Mouse (Mus musculus) hindbrain, embryonic 11.5 days (tissue): Measurements from ENCODE around the gene Pom121. TPM values are rescaled to one million over a fixed set of nuclear protein-coding genes. Genes with fewer than 3 reads are reported as not detected.
A peak's percentile ranks its signal among the peaks of the same experiment; 100 is the strongest.
"Not testable (repeated sequence)": the region's sequence is repeated elsewhere in the genome, so short reads cannot be mapped to it uniquely, and the experiment has no call there.

ENCODE experiments used
- ATAC-seq: fragments of 200-750 bp; cut with Nextera tagmentation; 2 replicates; pipeline ENCODE4 v1.8.0; 2017; ENCODE audit warnings: mild to moderate bottlenecking, moderate TSS enrichment, moderate library complexity; ENCODE audit not compliant: low FRiP score
- DNase-seq: peaks from one replicate; pipeline ENCODE4 v3.0.0-alpha.2; 2015; ENCODE audit warnings: low spot score
- H3K27ac ChIP-seq: fragments of 300-500 bp; sonication (generic); 2 replicates; pipeline ENCODE4 v1.5.1; 2014; ENCODE audit warnings: mild to moderate bottlenecking, low read depth, low read length
- H3K27me3 ChIP-seq: fragments of 300-500 bp; sonication (generic); 2 replicates; pipeline ENCODE4 v1.6.1; 2014; ENCODE audit warnings: mild to moderate bottlenecking, low read length, moderate library complexity, mixed read lengths; ENCODE audit not compliant: control insufficient read depth, insufficient read depth
- H3K36me3 ChIP-seq: fragments of 300-500 bp; sonication (generic); 2 replicates; pipeline ENCODE4 v1.6.1; 2014; ENCODE audit warnings: mild to moderate bottlenecking, low read length, moderate library complexity, mixed read lengths; ENCODE audit not compliant: control insufficient read depth, insufficient read depth
- H3K4me1 ChIP-seq: fragments of 300-500 bp; sonication (generic); replicated peaks from 2 replicates; pipeline ENCODE4 v1.6.1; 2014; ENCODE audit warnings: low read length, mixed read lengths; ENCODE audit not compliant: control insufficient read depth, insufficient read depth
- H3K4me2 ChIP-seq: fragments of 300-500 bp; sonication (generic); replicated peaks from 2 replicates; pipeline ENCODE4 v1.6.1; 2014; ENCODE audit warnings: mild to moderate bottlenecking, low read depth, low read length
- H3K4me3 ChIP-seq: fragments of 300-500 bp; sonication (generic); 2 replicates; pipeline ENCODE4 v1.5.1; 2014; ENCODE audit warnings: low read depth, low read length
- H3K9ac ChIP-seq: fragments of 300-500 bp; sonication (generic); 2 replicates; pipeline ENCODE4 v1.6.1; 2014; ENCODE audit warnings: low read depth, low read length
- H3K9me3 ChIP-seq: fragments of 300-500 bp; sonication (generic); 2 replicates; pipeline ENCODE4 v1.6.1; 2016; ENCODE audit warnings: low read length; ENCODE audit not compliant: control insufficient read depth
- WGBS: fragments of 180-500 bp; shearing (Covaris S2); extraction: QIAGEN DNeasy Blood & Tissue Kit; methylation state at CpG from one replicate; pipeline ENCODE4 v1.1.7; 2014; 5-methylcytosine and 5-hydroxymethylcytosine counted together
- polyA plus RNA-seq: library from polyadenylated mRNA; unstranded; fragments of >200 nt; fragmentation: Nextera tagmentation; extraction: Ambion mirVana; gene quantifications from 2 replicates; pipeline ENCODE4 v1.2.1, GENCODE M21; 2014

The Pom121 gene
- polyA plus RNA-seq, 1 experiment from 2014 or later, result 19.9 TPM

DNA sequence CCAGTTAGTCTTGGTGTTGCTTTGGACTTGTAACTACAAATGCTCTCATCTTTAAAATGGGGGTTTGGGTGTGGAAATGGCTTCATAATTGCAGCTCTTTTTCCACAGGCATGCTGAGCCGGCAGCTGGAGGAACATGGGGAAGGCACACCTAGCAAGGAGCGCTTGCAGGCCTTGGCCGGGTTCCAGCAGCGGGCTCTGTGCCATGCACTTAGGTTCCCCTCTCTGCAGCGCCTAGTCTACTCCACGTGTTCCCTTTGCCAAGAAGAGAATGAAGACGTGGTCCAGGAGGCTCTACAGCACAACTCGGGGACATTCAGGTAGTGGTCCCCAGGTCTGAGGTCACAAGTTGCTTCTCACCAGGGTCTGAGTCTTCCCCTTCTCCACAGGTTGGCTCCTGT lies 19.2 kb downstream of the Pom121 start:
- H3K4me1 ChIP-seq, result peaks cover 5% of the 10 kb centered on the region; the same call in 1 of the 2 replicates
- H3K9me3 ChIP-seq, result no peaks in the 10 kb centered on the region
- no peak overlapping the region for H3K9ac ChIP-seq
- H3K4me3 ChIP-seq, result no peak overlapping the region
- H3K36me3 ChIP-seq, result peaks cover 12% of the 10 kb centered on the region; the same call in 1 of the 2 replicates
- no peak overlapping the region for H3K27ac ChIP-seq
- no peak for DNase-seq
- WGBS, result 92% methylated on average over 8 of the region's 8 CpGs
- H3K4me2 ChIP-seq, result no peak overlapping the region
- ATAC-seq, result no peak
- no peaks in the 10 kb centered on the region for H3K27me3 ChIP-seq

DNA sequence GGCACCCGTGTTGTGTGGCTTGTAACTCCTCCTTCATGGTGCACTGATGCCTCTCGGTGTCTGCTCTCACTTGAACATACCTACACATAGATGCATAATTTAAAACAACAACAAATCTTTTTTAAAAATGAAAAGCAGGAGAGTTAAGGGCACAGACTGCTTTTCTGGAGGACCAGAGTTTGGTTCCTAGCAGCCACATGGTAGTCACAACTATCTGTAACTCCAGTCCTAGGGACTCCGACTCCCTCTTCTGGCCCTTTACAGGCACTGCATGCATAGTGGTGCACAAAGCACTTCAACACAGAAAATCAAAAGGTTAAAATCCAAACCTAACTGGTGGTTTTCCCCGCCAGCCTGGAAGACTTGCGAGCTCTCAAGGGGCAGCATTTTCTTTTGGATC lies 20.7 kb downstream of the Pom121 start:
- Histone ChIP-seq H3K36me3 (peaks cover 11% of the 10 kb centered on the region; the same call in 1 of the 2 replicates), H3K9ac (no peak overlapping the region), H3K4me1 (peaks cover 5% of the 10 kb centered on the region; the same call in 1 of the 2 replicates), H3K27me3 (no peaks in the 10 kb centered on the region), H3K4me2 (no peak overlapping the region), H3K4me3 (no peak overlapping the region), H3K9me3 (no peaks in the 10 kb centered on the region), H3K27ac (no peak overlapping the region)
- WGBS, result 95% methylated on average over 5 of the region's 5 CpGs
- DNase-seq, result no peak
- no peak for ATAC-seq

DNA sequence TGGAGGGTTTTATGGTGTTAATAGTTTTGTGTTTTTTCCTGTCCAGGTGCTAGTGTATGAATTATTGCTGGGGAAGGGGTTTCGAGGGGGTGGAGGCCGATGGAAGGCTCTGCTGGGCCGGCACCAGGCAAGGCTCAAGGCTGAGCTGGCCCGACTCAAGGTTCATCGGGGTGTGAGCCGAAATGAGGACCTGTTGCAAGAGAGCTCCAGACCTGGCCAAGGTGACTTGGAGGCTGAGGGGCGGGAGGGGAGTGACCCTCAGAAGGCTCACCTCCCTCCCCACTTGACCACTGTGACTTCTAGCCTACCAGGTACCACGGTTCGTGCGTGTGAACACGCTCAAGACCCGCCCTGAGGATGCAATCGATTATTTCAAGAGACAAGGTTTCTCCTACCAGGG lies 23.2 kb downstream of the Pom121 start:
- peaks cover 9% of the 10 kb centered on the region; the same call in 1 of the 2 replicates for H3K36me3 ChIP-seq
- H3K4me3 ChIP-seq, result no peak overlapping the region
- ATAC-seq (no peak), DNase-seq (no peak)
- no peaks in the 10 kb centered on the region for H3K27me3 ChIP-seq
- H3K4me2 ChIP-seq, result no peak overlapping the region
- H3K9me3 ChIP-seq, result no peaks in the 10 kb centered on the region
- no peak overlapping the region for H3K9ac ChIP-seq
- H3K27ac ChIP-seq, result no peak overlapping the region
- peaks cover 5% of the 10 kb centered on the region; the same call in 1 of the 2 replicates for H3K4me1 ChIP-seq
- WGBS, result 95% methylated on average over 13 of the region's 13 CpGs

DNA sequence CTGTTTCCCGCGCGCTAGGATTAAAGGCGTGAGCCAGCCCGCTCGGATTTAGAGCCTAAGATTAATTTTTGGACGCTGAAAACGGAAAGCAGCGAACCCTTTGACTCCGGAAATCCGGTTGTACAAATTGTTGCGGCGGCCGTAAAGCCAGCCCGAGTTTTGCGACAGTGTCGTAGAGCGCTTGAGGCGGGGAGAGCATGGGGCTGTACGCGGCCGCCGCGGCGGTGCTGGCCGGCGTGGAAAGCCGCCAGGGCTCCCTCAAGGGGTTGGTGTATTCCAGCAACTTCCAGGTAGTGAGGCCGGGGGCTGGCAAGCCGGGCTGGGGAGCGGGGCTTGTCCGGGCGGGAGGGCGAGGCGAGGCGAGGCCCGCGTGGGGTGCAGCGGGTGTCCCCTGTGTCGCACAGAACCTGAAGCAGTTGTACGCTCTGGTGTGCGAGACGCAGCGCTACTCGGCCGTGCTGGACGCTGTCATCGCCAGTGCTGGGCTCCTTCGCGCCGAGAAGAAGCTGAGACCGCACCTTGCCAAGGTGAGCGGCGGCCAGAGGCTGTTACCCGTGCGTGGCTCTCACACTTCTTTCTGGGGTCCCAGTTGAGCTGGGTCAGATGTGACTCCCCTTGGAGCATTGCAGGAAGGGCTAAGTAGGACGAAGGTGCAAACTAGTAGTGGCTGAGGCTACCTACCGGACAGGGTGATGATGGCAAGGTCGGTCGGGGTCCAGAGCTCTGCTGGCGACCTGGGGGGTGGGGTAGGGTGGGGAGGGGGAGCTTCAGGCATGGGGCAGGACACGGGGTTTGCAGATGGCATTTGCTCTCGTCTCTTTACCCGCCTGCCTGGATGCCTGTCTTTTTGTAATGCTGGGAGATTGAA lies 24.3 kb downstream of the Pom121 start, which contains the start of gene Nsun5:
Nsun5 (plus strand) TSS at position 167 of the 868 bp plus-strand sequence.
- WGBS, result under 1% methylated on average over 58 of the region's 64 CpGs
- no peaks in the 10 kb centered on the region for H3K27me3 ChIP-seq
- ATAC-seq, result peak; percentile 84
- peak; percentile 100 for DNase-seq
- peak within 1 kb of the TSS; percentile 91 for H3K4me3 ChIP-seq
- H3K27ac ChIP-seq, result peak within 1 kb of the TSS; percentile 42; the same call in 1 of the 2 replicates
- peak within 1 kb of the TSS; percentile 83 for H3K9ac ChIP-seq
- H3K9me3 ChIP-seq, result no peaks in the 10 kb centered on the region
- peaks cover 5% of the 10 kb centered on the region; the same call in 1 of the 2 replicates for H3K4me1 ChIP-seq
- peak within 1 kb of the TSS; percentile 79 for H3K4me2 ChIP-seq
- H3K36me3 ChIP-seq, result peaks cover 9% of the 10 kb centered on the region; the same call in 1 of the 2 replicates

DNA sequence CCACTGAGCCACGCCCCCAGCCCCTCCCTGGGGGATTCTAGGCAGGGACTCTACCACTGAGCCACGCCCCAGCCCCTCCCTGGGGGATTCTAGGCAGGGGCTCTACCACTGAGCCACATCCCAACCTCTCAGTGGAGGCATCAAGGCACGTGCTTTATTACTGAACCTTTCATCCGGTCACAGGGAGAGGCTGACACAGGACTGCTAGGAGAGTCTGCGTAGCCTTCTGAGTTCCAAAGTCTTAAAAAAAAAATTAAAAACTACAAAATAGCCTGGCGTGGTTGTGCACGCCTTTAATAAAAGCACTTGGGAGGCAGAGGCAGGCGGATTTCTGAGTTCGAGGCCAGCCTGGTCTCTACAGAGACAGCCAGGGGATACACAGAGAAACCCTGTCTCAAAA lies 25.1 kb downstream of the Pom121 start:
- H3K27me3 ChIP-seq, H3K27ac ChIP-seq, ATAC-seq, H3K36me3 ChIP-seq, H3K9me3 ChIP-seq, H3K4me1 ChIP-seq, DNase-seq: not testable (repeated sequence)
- Histone ChIP-seq H3K4me2 (peak overlapping the region; percentile 79), H3K9ac (peak overlapping the region; percentile 83), H3K4me3 (peak overlapping the region; percentile 91)
- 64% methylated on average over 9 of the region's 9 CpGs for whole genome bisulfite sequencing

DNA sequence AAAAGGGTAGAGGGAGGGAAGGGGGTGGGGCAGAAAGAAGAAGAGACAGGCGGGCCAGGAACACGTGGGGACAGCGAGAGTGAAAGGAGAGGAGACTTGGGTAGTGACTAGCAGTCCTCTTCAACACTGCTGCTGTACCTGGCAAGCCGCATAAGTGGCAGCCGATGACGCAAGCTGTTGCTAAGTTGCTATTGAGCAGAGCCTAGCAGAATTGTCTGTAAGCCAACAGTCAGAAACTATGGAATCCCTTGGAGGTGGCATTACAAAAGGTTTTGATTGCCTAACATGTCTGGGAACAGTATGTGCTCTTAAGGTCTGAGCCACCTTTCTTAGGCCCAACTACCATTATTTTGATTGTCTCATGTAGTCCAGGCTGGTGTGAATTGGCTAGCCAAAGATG lies 26.0 kb downstream of the Pom121 start:
- peaks cover 5% of the 10 kb centered on the region; the same call in 1 of the 2 replicates for H3K4me1 ChIP-seq
- ATAC-seq (no peak), DNase-seq (no peak)
- no peak overlapping the region for H3K4me2 ChIP-seq
- no peaks in the 10 kb centered on the region for H3K9me3 ChIP-seq
- H3K27me3 ChIP-seq, result no peaks in the 10 kb centered on the region
- no peak overlapping the region for H3K9ac ChIP-seq
- peaks cover under 1% of the 10 kb centered on the region; the same call in 1 of the 2 replicates for H3K36me3 ChIP-seq
- no peak overlapping the region for H3K4me3 ChIP-seq
- WGBS, result 79% methylated on average over 6 of the region's 6 CpGs
- no peak overlapping the region for H3K27ac ChIP-seq

DNA sequence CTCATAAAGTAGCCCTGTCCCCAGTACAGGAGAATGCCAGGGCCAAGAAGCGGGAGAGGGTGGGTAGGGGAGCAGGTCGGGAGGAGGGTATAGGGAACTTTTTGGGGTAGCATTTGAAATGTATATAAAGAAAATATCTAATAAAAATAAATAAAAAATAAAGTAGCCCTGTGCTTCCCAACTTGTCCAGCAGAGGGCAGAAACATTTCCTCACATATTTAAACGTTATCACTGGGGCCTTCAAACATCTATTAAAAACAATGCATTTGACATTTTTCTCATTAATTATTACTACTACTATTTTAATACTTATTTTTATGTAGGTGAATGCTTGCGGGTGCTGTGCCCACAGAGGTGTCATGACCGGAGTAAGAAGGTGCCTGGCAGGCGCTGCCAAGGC lies 26.5 kb downstream of the Pom121 start:
- H3K27ac ChIP-seq, result no peak overlapping the region
- WGBS, result 59% methylated on average over 6 of the region's 6 CpGs
- no peak overlapping the region for H3K4me3 ChIP-seq
- peaks cover 5% of the 10 kb centered on the region; the same call in 1 of the 2 replicates for H3K4me1 ChIP-seq
- no peak overlapping the region for H3K4me2 ChIP-seq
- no peak overlapping the region for H3K9ac ChIP-seq
- H3K27me3 ChIP-seq, result no peaks in the 10 kb centered on the region
- no peak for ATAC-seq
- DNase-seq, result peak; percentile 31
- no peaks in the 10 kb centered on the region for H3K36me3 ChIP-seq
- H3K9me3 ChIP-seq, result no peaks in the 10 kb centered on the region

DNA sequence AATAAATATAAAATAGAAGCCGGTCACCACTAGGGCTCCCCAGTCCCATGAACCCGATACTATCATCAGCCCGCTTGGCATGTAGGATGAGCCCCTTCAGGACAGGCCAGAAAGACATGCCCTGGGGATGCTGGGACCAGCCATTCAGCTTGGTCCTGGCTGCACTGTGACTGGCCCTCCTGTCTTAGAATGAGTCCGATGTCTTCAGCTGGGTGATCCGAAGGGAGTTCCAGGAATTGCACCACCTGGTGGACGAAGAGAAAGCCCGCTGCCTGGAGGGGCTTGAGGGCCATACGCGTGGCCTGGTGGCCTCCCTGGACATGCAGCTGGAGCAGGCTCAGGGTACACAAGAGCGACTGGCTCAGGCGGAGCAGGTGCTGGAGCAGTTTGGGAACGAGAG lies 30.8 kb downstream of the Pom121 start:
- Histone ChIP-seq H3K9me3 (no peaks in the 10 kb centered on the region), H3K36me3 (no peaks in the 10 kb centered on the region), H3K27me3 (no peaks in the 10 kb centered on the region), H3K4me3 (no peak overlapping the region), H3K4me2 (no peak overlapping the region), H3K9ac (no peak overlapping the region), H3K4me1 (no peaks in the 10 kb centered on the region), H3K27ac (no peak overlapping the region)
- ATAC-seq (no peak), DNase-seq (peak; percentile 74)
- WGBS, result 35% methylated on average over 12 of the region's 12 CpGs
